Mouse (Mus musculus) liver, postnatal 0 days (tissue): ENCODE data around the gene Marc2.
A peak's percentile ranks its signal among the peaks of the same experiment; 100 is the strongest.

Experiments used
- CTCF ChIP-seq: sonication (generic); IDR thresholded peaks from 2 replicates; pipeline ENCODE4 v1.5.1; 2016; ENCODE audit warnings: antibody characterized with exemption, low read depth
- EP300 ChIP-seq: IDR thresholded peaks from 2 replicates; pipeline ENCODE4 v1.6.1; 2016; ENCODE audit warnings: antibody characterized with exemption, low read depth, mild to moderate bottlenecking

DNA sequence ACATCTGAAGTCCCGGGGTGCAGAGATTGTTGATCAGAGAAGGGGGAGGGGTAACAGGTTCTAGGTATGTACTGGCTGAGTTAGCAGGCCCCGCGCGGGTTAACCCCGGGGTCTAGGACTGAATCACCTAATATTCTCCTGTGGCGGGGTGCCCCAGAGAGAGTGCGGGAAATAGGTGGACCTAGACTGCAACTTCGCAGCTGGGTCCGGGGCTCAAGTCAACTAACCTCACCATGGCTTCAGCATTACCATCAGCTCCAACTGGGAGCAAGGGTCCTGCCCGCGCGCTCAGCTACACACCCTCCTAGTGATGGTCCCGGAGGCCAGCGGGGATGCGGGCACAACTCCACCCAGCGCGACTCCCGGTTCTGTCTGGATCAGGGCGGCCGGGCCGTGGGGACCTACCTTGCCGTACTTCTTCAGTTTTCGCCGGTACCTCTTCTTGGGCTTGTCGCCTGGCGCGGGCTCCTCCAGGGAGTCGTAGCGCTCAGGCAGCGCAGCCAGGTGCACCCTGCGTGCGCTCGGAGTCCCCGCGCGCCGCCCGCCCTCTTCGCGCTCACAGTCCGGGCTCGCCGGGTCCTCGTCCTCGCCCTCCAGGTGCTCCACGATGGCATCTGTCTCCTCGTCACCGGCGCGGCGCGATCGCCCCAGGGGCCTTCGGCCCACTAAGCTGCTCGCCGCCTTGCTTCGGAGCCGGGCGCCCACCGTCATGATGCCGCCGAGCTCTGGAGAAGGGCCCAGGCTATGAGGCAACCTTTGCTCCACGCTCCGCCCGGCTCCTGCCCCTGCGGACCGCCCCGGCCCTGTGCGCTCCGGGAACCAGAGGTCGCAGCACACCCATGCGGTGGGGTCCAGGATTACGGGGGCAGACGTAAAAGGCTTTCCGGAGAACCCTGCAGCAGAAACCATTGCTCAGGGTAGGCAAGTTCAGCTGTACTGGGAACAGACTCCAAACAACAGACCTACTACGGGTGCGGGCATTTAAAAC lies 36.3 kb upstream of the Marc2 start, which contains the start of gene C130074G19Rik:
- TF ChIP-seq CTCF: peak; percentile 75
- TF ChIP-seq EP300: no peak
